Mouse (Mus musculus): Measurements from ENCODE around the gene Col25a1. TPM values are rescaled to one million over a fixed set of nuclear protein-coding genes. Genes with fewer than 3 reads are reported as not detected.

Gene Col25a1
- polyA plus RNA-seq, 1 experiment from 2014 or later, result 18.3 TPM

DNA sequence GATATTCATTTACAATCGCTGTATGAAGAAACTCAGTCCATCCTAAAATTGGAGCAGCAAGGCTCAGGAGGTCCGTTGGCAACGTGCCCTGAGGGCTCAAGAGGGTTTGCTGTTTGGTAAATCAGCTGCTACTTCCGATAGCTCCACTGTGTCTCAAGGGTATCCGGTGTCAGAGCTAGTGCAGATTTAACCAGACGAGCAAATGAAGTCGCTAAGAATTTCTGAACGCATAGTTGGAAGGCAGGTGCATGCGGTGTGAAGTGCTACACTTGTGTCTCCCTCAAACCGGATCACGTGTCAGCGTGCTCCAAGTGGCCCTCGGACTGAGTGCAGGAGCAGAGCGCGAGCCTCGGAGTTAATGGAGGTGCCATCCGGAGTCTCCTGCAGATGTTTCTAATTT lies 448.2 kb downstream of the Col25a1 start:
- H3K36me3 ChIP-seq (ENCODE audit: control insufficient read depth, insufficient read depth, low read length), result no peaks in the 10 kb centered on the region
- no peak overlapping the region for H3K27ac ChIP-seq (replicated peaks; ENCODE audit: low read depth, low read length)
- H3K27me3 ChIP-seq (ENCODE audit: control insufficient read depth, insufficient read depth, low read length), result no peaks in the 10 kb centered on the region
- DNase-seq (ENCODE audit: low spot score) (peak; percentile 45), ATAC-seq (ENCODE audit: insufficient number of reproducible peaks, low FRiP score, low TSS enrichment, low read depth) (no peak)
- no peak overlapping the region for H3K9ac ChIP-seq (ENCODE audit: low read length)
- no peak overlapping the region for H3K4me2 ChIP-seq (ENCODE audit: low read depth, severe bottlenecking)
- no peak overlapping the region for H3K4me3 ChIP-seq (ENCODE audit: low read depth, low read length)
- 41% methylated on average over 17 of the region's 17 CpGs for WGBS
- H3K4me1 ChIP-seq (ENCODE audit: control insufficient read depth, insufficient read depth, low read length), result peaks cover 2% of the 10 kb centered on the region; the same call in 1 of the 2 replicates
- no peaks in the 10 kb centered on the region; the same call in 1 of the 2 replicates for H3K9me3 ChIP-seq (ENCODE audit: control insufficient read depth, low read length)

DNA sequence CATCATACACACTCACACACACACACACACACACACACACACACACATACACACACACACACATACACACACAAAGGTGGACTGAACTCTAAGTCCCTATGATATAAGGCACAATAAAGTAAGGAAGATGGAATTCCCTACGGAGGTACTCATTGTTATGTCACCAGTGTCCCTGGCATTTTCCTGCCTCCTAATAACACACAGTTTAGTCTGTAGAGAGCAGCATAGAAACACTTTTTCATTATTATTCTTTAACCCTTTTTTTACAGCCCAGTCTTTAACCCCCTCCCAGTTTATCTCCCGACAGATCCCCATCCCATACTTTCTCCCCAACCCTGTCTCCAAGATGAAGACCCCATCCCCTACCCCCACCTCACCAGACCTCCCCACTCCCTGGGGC lies 450.3 kb downstream of the Col25a1 start:
- no peaks in the 10 kb centered on the region for H3K27me3 ChIP-seq (ENCODE audit: control insufficient read depth, insufficient read depth, low read length)
- WGBS, result 74% methylated on average over 2 of the region's 2 CpGs
- DNase-seq (ENCODE audit: low spot score), result no peak
- no peak overlapping the region for H3K9ac ChIP-seq (ENCODE audit: low read length)
- no peak overlapping the region for H3K4me2 ChIP-seq (ENCODE audit: low read depth, severe bottlenecking)
- no peak overlapping the region for H3K4me3 ChIP-seq (ENCODE audit: low read depth, low read length)
- no peaks in the 10 kb centered on the region for H3K36me3 ChIP-seq (ENCODE audit: control insufficient read depth, insufficient read depth, low read length)
- H3K9me3 ChIP-seq (ENCODE audit: control insufficient read depth, low read length), result no peaks in the 10 kb centered on the region; the same call in 1 of the 2 replicates
- no peak for ATAC-seq (ENCODE audit: insufficient number of reproducible peaks, low FRiP score, low TSS enrichment, low read depth)
- no peak overlapping the region for H3K27ac ChIP-seq (replicated peaks; ENCODE audit: low read depth, low read length)
- H3K4me1 ChIP-seq (ENCODE audit: control insufficient read depth, insufficient read depth, low read length), result peaks cover 2% of the 10 kb centered on the region; the same call in 1 of the 2 replicates

DNA sequence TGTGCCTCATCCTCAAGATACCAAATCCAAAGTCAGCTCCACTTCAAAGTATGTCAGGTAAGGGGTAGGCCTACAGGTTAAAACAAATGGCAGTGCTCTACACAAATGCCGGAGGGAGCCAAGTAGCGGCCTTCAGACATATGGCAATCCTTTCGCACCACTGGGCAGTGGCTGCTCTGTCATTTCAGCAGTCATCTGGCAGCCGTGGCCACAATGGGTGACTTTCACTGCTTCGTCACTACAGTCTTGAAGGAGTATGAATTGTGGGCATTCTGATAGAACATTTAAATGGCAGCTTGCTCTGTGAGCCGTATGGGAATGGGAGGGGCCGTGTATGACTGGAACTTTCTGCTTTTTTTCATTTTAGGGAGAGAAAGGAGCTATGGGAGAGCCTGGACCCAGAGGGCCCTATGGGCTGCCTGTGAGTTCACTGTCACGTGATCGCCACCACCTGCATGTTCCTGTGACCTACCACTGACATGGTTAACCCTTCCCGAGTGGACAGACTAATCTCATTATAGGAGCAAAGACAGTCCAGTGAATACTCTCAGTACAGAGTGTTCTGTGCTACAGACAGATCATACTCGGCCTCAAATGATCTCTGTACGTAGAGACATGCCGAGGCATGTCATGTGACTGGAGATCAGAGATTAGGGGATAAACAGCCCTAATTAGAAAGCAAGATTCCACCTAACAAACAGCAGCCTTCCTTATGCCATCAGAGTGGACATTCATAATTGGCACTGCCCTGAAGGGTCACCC lies 451.8 kb downstream of the Col25a1 start:
- WGBS, result 82% methylated on average over 13 of the region's 13 CpGs
- H3K36me3 ChIP-seq (ENCODE audit: control insufficient read depth, insufficient read depth, low read length), result no peaks in the 10 kb centered on the region
- no peak for ATAC-seq (ENCODE audit: insufficient number of reproducible peaks, low FRiP score, low TSS enrichment, low read depth)

DNA sequence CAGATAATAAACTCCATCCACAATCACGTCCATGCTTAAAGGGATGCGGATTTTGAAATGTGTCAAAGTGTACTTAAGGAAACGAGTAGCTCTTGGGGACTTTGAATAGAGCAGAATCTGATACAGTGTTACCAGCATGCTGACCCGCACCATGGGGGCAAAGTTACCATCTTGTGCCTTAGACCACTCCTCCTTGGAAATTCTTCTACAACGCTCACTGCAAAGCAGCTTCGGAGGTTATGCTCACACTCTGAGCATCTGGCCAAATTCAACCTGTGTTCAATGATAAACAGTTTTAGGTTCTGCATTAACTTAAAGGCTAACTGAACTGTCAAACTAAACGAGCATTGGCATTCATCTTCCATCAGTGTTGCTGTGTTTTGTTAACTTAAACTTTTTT lies 452.7 kb downstream of the Col25a1 start:
- H3K9me3 ChIP-seq (ENCODE audit: control insufficient read depth, low read length), result no peaks in the 10 kb centered on the region
- H3K36me3 ChIP-seq (ENCODE audit: control insufficient read depth, insufficient read depth, low read length), result no peaks in the 10 kb centered on the region
- no peak overlapping the region for H3K4me3 ChIP-seq (ENCODE audit: low read depth, low read length)
- DNase-seq (ENCODE audit: low spot score), result no peak
- ATAC-seq (ENCODE audit: insufficient number of reproducible peaks, low FRiP score, low TSS enrichment, low read depth), result no peak
- no peak overlapping the region for H3K4me2 ChIP-seq (ENCODE audit: low read depth, severe bottlenecking)
- 81% methylated on average over 7 of the region's 7 CpGs for WGBS
- peaks cover 2% of the 10 kb centered on the region; the same call in 1 of the 2 replicates for H3K4me1 ChIP-seq (ENCODE audit: control insufficient read depth, insufficient read depth, low read length)
- H3K27ac ChIP-seq (replicated peaks; ENCODE audit: low read depth, low read length), result no peak overlapping the region
- H3K27me3 ChIP-seq (ENCODE audit: control insufficient read depth, insufficient read depth, low read length), result no peaks in the 10 kb centered on the region
- H3K9ac ChIP-seq (ENCODE audit: low read length), result no peak overlapping the region

More for the DNA sequence above, 451.8 kb downstream of the Col25a1 start:
- Histone ChIP-seq H3K4me1 (ENCODE audit: control insufficient read depth, insufficient read depth, low read length) (peaks cover 2% of the 10 kb centered on the region; the same call in 1 of the 2 replicates), H3K27ac (replicated peaks; ENCODE audit: low read depth, low read length) (no peak overlapping the region), H3K4me3 (ENCODE audit: low read depth, low read length) (no peak overlapping the region), H3K9me3 (ENCODE audit: control insufficient read depth, low read length) (no peaks in the 10 kb centered on the region), H3K4me2 (ENCODE audit: low read depth, severe bottlenecking) (no peak overlapping the region), H3K27me3 (ENCODE audit: control insufficient read depth, insufficient read depth, low read length) (no peaks in the 10 kb centered on the region), H3K9ac (ENCODE audit: low read length) (no peak overlapping the region)
- DNase-seq (ENCODE audit: low spot score), result no peak

DNA sequence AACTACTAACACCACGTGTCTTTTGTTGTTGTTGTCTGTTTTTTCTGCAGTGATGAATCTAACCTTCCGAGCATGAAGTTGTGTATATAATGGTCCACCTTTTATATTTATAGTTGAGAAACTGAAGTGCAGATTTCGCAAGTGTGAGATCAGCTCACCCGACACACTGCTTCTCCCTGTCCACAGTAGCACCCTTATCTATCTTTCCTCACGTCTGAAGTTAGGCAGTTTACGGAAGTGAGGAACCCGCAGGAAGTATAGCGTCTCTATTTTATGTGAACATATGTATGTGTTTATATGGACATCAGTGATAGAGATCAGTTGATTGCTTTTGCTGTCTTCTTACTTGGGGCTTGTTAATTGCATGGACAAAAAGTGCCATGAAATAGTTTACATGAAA lies 463.7 kb downstream of the Col25a1 start:
- H3K27me3 ChIP-seq (ENCODE audit: control insufficient read depth, insufficient read depth, low read length), result no peaks in the 10 kb centered on the region
- no peak overlapping the region for H3K27ac ChIP-seq (replicated peaks; ENCODE audit: low read depth, low read length)
- H3K9me3 ChIP-seq (ENCODE audit: control insufficient read depth, low read length), result no peaks in the 10 kb centered on the region
- DNase-seq (ENCODE audit: low spot score) (no peak), ATAC-seq (ENCODE audit: insufficient number of reproducible peaks, low FRiP score, low TSS enrichment, low read depth) (no peak)
- H3K4me2 ChIP-seq (ENCODE audit: low read depth, severe bottlenecking), result no peak overlapping the region
- 90% methylated on average over 8 of the region's 8 CpGs for WGBS
- no peak overlapping the region for H3K9ac ChIP-seq (ENCODE audit: low read length)
- H3K36me3 ChIP-seq (ENCODE audit: control insufficient read depth, insufficient read depth, low read length), result no peaks in the 10 kb centered on the region
- H3K4me3 ChIP-seq (ENCODE audit: low read depth, low read length), result no peak overlapping the region
- no peaks in the 10 kb centered on the region for H3K4me1 ChIP-seq (ENCODE audit: control insufficient read depth, insufficient read depth, low read length)

DNA sequence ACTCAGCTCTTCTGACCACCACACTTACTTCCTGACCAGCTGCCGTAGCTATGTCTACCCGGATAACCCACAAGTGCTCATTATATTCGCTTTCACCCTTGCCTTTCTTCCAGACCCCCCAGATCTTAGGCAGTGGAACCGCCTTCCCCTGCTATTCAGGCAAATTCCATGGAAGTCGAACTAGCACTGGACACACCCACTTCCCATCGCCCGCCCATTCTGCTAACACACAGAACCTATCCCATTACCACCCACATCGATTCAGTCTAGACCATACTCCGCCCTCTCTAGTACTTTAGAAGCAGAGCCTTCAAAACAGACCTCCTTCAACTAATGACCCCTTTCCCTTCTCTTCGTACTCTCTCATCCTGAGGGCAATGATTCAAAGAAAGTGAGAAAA lies 470.2 kb downstream of the Col25a1 start:
- Histone ChIP-seq H3K4me1 (ENCODE audit: control insufficient read depth, insufficient read depth, low read length) (no peaks in the 10 kb centered on the region), H3K4me2 (ENCODE audit: low read depth, severe bottlenecking) (no peak overlapping the region), H3K36me3 (ENCODE audit: control insufficient read depth, insufficient read depth, low read length) (no peaks in the 10 kb centered on the region), H3K9ac (ENCODE audit: low read length) (no peak overlapping the region), H3K27ac (replicated peaks; ENCODE audit: low read depth, low read length) (no peak overlapping the region), H3K4me3 (ENCODE audit: low read depth, low read length) (no peak overlapping the region), H3K27me3 (ENCODE audit: control insufficient read depth, insufficient read depth, low read length) (no peaks in the 10 kb centered on the region), H3K9me3 (ENCODE audit: control insufficient read depth, low read length) (no peaks in the 10 kb centered on the region)
- DNase-seq (ENCODE audit: low spot score), result peak; percentile 15
- no peak for ATAC-seq (ENCODE audit: insufficient number of reproducible peaks, low FRiP score, low TSS enrichment, low read depth)
- 81% methylated on average over 10 of the region's 10 CpGs for WGBS

DNA sequence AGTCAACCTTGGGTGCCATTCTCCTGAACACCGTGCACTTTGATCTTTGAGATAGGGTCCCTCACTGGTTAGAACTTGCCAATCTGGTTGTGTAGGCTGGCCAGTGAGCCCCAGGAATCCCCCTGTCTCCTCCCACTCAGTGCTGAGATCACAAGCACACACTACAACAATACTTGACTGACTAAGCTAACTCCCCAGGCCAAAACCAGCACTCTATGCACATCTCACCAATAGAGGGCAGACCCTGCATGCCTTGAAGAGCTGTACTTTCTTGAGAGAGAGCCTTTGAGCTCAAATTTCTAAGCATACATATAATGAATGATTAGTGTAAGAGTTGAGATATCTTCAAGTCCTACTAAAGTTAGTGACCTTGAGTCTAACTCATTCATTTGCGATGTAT lies 476.6 kb downstream of the Col25a1 start:
- no peak overlapping the region for H3K27ac ChIP-seq (replicated peaks; ENCODE audit: low read depth, low read length)
- no peak overlapping the region for H3K4me2 ChIP-seq (ENCODE audit: low read depth, severe bottlenecking)
- no peaks in the 10 kb centered on the region for H3K36me3 ChIP-seq (ENCODE audit: control insufficient read depth, insufficient read depth, low read length)
- H3K4me3 ChIP-seq (ENCODE audit: low read depth, low read length), result no peak overlapping the region
- H3K27me3 ChIP-seq (ENCODE audit: control insufficient read depth, insufficient read depth, low read length), result no peaks in the 10 kb centered on the region
- H3K4me1 ChIP-seq (ENCODE audit: control insufficient read depth, insufficient read depth, low read length), result no peaks in the 10 kb centered on the region
- WGBS, result 86% methylated on average over 2 of the region's 2 CpGs
- DNase-seq (ENCODE audit: low spot score) (no peak), ATAC-seq (ENCODE audit: insufficient number of reproducible peaks, low FRiP score, low TSS enrichment, low read depth) (no peak)
- H3K9ac ChIP-seq (ENCODE audit: low read length), result no peak overlapping the region
- H3K9me3 ChIP-seq (ENCODE audit: control insufficient read depth, low read length), result no peaks in the 10 kb centered on the region

DNA sequence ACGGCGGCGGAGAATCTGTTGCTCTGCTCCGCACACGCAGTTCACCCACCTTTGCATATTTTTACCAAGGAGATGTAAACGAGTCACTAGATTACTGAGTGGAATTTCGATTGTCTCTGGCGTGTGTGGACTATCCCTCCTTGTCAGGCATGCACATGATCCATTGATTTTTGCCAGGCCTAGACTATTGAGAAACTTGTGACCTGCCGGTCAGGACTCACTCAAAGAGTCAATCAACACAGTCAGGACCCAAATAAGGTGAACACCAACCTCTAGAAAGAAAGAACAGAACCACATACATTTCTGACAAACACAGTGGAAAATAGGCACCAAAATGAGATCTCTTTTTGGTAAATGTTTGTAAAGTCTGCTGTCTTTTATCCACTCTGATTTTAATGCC lies 483.1 kb downstream of the Col25a1 start:
- no peaks in the 10 kb centered on the region; the same call in 1 of the 2 replicates for H3K4me1 ChIP-seq (ENCODE audit: control insufficient read depth, insufficient read depth, low read length)
- ATAC-seq (ENCODE audit: insufficient number of reproducible peaks, low FRiP score, low TSS enrichment, low read depth), result no peak
- no peak for DNase-seq (ENCODE audit: low spot score)
- no peak overlapping the region for H3K4me3 ChIP-seq (ENCODE audit: low read depth, low read length)
- no peaks in the 10 kb centered on the region for H3K36me3 ChIP-seq (ENCODE audit: control insufficient read depth, insufficient read depth, low read length)
- WGBS, result 79% methylated on average over 9 of the region's 9 CpGs
- no peak overlapping the region for H3K4me2 ChIP-seq (ENCODE audit: low read depth, severe bottlenecking)
- H3K9ac ChIP-seq (ENCODE audit: low read length), result no peak overlapping the region
- H3K27me3 ChIP-seq (ENCODE audit: control insufficient read depth, insufficient read depth, low read length), result no peaks in the 10 kb centered on the region
- H3K27ac ChIP-seq (replicated peaks; ENCODE audit: low read depth, low read length), result no peak overlapping the region
- H3K9me3 ChIP-seq (ENCODE audit: control insufficient read depth, low read length), result no peaks in the 10 kb centered on the region
